Mouse (Mus musculus) thymus, postnatal 0 days (tissue): ENCODE measurements around the gene Nags. TPM values are rescaled to one million over a fixed set of nuclear protein-coding genes. Genes with fewer than 3 reads are reported as not detected.
"Not testable (repeated sequence)": the region's sequence is repeated elsewhere in the genome, so short reads cannot be mapped to it uniquely, and the experiment has no call there.

Experiments
- DNase-seq: peaks from one replicate; pipeline ENCODE4 v3.0.0-alpha.2; 2015; ENCODE audit warnings: low spot score
- polyA plus RNA-seq: library from polyadenylated mRNA; unstranded; fragments of >200 nt; fragmentation: Nextera tagmentation; extraction: Ambion mirVana; gene quantifications from 2 replicates; pipeline ENCODE4 v1.2.1, GENCODE M21; 2015

Gene Nags
- polyA plus RNA-seq, 1 experiment from 2014 or later, result 0.18 TPM

DNA sequence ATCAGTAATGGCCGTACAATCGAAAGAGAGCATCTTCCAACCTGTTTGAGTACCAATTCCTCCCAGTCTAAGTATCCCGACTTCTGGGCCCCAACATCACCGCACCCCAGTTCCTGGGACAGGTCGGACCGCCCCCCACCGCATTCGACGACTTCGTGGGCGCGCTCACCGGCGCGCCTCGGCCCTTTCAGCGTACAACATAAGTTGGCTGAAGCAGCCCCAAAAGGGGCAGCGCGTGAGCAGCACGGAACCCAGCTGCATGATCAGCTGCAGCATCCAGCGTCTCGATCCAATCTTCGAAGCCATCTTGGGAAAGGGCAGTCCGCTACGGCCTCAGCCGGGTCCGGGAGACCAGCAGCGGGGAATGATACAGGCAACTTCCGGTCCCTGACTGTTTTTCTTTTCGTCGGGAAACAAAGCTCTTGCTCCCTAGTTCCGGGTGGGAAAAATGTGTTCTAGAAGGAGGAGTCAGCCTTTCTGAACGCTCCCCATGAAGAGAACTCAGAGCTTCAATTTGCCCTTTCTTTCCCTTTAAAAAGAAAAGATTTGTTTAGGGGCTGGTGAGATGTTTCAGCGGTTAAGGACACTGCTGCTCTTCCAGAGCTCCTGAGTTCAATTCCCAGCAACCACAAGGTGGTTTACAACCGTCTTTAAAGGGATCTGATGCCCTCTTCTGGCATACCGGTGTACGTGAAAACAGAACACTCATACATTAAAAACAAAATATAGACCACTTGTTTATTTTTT is 10.9 kb downstream of the Nags start, which contains the start of gene Tmem101:
Gene Tmem101, minus strand, starts transcription at position 366 of the 747 bp plus-strand sequence.
- DNase-seq, result peak; percentile 75

DNA sequence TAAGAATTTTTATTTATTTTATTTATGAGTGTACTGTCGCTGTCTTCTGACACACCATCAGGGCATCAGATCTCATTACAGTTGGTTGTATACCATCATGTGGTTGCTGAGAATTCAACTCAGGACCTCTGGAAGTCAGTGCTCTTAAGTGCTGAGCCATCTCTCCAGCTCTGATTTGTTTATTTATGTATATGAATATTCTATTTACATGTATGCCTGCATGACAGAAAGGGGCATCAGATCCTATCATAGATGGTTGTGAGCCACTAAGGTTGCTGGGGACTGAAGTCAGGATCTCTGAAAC is 11.4 kb downstream of the Nags start:
- DNase-seq, result no peak

DNA sequence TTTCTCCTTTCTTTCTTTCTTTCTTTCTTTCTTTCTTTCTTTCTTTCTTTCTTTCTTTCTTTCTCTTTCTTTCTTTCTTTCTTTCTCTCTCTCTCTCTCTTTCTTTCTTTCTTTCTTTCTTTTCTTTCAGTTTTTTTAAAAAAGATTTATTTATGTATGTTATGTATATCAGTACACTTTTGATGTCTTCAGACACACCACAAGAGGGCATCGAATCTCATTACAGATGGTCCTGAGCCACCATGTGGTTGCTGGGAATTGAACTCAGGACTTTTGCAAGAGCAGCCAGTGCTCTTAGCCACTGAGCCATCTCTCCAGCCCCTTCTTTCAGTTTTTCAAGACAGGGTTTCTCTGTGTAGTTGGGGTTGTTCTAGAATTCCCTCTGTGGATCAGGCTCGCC is 12.7 kb downstream of the Nags start:
- not testable (repeated sequence) for DNase-seq

DNA sequence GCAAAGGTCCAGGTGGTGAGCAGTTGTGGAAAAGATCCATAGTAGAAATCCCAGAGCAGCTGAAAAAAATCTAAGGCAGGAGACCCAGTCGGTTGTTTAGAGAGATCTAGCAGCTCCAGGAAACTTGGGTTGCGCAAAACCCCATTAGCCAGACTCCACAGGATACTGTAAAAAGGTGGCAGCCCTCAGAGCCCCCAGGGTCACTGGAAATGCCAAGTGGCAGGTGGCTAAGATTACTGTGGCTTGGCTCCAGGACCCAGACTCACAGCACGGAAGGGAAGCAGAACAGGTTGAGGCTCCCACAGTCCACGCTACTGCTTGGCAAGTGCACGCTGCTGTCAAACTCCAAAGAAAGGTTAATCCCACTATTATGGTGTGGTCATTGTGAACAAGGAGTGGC is 14.5 kb downstream of the Nags start:
- DNase-seq, result no peak

DNA sequence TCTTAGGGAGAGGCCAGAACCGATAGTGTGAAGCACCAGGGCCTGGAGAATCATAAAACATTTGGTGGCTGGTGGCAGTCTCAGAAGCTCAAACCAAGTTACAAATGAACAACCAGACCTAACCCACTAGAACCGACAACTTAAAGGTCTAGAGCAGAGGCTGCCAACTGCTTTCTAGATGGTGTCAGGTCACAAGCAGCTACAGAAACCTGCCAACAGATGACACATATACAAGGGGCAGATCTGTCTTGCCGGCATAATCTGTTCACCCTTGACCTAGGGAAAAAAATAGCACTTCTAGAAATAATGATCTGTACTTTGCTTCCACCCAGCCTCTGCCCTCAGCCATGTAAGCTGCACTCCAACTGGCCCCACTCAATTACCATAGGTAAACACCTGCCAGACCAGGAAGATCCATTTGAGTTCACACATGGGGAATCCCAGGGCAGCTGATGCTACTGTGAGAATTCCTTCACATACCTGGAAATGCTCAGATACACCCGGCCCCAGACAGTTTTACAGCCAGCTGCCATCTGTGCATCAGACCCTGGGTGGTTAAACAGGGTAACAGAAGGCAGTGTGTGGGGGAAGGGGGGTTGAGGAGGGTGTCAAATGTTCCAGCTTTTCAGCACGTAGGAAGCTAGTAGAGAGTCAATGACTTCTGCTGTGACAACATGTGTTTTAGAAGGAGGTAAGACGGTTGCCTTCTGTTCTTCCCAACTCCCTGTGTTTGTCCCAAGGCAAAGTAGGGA is 20.8 kb downstream of the Nags start:
- DNase-seq, result no peak

DNA sequence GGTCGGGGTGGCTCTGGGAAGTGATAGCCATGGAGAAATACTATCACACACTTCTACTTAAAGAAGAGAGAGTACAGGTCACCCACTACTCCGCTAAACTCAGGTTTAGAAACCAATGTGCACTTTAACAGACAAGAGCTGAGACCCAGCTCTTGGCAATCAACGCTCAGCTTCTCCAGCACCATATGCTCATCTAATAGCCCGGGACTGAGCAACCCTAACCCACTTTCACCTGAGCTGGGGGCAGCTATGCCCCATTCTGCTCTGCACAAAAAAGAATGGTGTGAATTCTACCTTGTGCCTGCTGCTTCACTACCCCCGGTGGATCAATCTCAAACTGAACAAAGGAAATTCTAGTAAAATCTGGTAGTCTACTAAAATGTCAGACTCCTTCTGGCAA is 22.2 kb downstream of the Nags start:
- no peak for DNase-seq

DNA sequence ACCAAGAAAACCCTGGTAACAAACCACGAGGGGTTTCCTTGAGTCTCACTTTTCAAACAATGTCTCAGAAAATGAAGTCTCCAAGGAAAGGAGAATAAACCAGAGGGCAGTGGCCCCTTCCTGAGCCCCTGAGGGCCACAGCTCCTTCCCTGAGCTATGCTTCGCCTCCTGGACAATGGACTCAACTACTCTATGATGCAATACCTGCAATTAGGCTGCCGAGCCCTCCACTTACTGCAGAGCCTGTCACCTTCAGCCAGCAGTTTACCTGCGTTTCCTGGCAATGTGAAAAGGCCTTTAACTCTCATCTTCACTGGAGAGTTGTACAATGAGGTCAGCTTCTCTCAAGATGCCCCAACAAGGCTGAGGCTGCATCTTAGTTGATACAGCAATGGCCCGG is 23.4 kb downstream of the Nags start:
- no peak for DNase-seq

DNA sequence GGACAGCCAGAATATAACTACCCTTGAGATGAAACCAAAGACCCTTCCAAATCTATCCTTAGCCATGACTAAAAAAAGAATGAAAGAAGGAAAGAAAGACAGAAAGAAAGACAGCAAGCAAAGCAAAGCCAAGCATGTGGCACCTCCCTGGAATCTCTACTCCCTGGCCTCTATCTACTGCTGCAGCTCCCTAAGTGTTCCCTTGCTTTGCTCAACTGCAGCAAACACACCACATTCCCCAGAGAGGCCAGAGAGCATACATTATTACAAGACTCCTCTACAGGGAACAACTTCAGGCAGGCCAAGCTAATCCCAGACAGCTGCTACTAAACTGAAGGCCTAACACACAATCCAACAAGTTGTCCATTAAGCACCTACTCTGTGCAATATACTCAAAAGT is 34.5 kb downstream of the Nags start:
- no peak for DNase-seq

DNA sequence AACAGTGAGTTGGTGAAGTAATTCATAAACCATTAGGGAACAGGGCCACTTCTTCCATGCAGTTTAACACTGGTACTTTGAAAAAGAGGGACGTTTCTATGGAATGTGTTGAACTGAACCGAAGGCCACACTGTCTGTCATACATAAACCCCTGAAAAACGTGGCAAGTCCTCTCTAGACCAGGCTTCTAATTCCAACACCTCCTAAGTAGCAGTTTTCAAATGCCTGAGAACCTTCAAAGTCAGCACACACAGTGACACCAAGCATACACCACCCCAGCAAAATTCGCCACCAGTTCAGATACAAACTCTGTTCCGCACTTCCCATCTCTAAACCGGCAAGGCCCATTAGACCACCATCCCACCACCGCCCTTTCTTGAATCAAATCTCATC is 38.9 kb downstream of the Nags start:
- DNase-seq, result peak; percentile 9

DNA sequence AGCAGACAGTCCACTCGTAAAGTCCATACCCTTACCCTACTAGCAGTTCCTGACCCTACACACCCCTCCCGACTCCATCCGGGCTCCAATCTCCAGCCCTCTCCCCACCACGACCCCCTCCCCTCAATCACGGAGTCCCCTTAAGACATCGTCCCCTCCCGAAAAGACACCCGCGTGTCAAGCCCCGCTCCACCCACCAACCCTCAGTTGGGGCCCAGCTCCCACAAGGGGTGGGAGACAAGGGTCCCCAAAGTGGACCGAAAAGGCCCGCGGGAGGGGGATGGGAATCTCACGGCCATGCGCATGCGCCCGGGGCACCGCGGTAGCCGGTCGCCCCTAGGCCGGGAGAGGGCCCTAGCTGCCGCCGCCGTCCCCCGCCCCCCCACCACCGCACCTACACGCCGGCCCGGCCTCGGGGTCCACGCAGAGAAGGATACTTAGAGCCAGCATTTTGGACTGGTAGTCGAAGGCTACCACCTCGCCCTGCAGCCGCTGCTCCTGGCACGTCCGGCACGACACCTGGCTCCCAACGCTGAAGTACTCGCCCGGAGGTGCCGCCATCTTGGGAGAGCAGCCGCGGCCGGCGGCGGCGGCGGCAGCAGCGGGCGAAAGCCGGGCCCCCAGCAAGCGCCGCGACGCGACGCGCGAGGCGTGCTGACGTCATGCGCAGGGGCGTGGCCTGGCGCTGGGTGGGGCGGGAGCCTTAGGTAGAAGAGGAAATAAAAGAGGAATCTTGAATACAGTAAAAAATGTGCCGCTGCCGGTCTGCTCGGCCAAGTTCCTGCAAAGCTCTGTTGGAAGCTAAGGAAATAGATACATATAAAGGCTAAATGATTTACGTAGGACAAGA is 39.6 kb downstream of the Nags start, which contains the start of gene Lsm12:
Gene Lsm12, minus strand, starts transcription at position 651 of the 850 bp plus-strand sequence.
- peak; percentile 96 for DNase-seq

DNA sequence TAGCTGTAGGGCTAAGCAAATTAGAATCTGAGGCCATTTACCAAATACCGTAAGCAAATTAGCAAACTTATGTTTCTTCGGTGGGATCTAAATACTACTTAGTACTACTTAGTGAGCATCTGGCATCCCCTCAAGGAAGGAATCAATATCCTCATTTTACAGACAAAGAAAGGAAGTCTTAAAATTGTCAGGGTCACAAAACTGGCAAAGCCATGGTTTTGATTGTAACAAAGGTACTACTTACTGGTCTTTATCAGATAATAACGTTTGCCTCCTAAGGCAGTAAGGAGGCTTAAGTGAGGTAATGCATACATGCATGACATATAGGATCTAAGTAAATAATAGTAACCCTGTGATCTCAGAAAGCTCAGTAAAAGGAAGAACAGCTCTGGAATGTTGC is 40.4 kb downstream of the Nags start:
- no peak for DNase-seq

DNA sequence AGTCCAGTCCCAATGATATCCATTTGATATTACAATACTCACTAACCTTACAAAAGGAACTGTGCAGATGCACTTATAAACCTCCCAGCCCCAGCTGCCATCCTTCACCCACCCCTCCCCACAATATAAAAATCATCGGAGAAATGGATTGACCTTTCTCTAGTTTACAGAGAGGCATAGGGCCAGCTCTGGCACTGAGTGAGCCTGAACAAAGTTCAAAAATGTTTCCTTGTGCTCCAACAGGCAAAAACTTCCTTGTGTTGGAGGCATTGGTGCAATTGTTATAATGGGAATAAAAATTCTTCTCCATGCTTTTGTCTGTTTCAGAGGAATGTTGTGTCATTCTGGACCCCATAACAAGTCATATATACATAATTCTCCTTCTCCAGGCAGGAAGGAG is 40.9 kb downstream of the Nags start:
- DNase-seq, result no peak

DNA sequence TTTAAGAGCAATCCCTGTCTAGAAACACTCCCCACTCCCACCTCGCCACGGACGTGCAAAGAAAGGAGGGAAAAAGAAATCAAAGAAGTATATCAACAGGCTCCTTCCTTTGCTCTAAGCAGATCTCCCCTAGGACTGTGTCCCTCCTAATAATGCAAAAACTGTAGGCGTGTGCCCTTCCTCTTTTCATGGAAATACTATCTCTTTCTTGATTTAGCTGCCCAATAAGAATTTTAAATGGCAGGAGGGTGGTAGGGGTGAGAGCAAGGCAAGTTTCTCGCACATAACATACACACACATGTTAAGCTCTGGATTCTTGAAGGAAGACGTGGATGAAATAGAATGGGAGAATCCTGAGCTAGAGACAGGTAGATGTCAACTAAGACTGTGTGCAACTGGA is 43.7 kb downstream of the Nags start:
- no peak for DNase-seq

DNA sequence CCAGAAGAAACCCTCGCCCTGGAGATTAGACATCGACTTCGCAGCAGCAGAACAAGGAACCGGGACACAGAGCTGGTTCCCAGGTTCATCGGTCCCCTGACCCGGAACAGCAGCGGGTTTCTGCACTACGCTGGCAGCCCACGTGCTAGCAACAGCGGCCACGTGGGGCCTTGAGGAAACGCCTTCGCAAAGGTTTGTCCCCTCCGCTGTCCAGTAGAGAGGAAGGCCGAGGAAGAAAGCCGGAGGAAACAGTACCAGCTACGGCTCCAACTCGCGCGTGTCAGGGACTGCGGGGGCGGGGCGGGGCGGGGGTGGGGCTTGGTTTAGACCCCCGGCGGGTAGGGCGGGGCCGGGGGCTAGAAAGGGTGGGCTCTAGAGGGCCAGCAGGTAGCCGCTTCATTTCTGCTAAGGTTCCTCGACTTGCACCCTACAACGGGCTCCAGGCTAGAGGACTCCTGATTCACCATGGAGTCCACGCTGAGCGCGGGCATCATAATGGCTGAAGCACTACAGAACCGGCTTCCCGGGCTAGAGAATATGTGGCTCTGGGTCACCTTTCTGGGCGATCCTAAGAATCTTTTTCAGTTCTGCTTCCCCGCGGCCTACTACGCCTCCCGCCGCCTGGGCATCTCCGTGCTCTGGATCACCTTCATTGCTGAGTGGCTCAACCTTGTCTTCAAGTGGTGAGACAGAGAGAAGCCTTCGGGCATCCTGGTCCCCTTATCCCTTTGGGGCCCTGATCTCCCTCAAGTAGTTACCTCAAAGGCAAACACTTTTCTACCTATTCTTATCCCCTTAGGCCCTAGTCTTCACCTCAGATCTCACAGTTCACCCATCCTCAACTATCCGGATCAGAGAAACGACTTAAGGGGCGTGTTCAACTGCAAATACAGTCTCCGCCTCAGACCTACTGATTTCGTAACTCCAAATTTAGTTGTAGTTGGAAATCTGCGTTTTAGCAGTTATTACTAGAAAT is 44.4 kb downstream of the Nags start, which contains the start of gene G6pc3:
Gene G6pc3, plus strand, starts transcription at position 160 of the 976 bp plus-strand sequence.
- DNase-seq, result peak; percentile 73

DNA sequence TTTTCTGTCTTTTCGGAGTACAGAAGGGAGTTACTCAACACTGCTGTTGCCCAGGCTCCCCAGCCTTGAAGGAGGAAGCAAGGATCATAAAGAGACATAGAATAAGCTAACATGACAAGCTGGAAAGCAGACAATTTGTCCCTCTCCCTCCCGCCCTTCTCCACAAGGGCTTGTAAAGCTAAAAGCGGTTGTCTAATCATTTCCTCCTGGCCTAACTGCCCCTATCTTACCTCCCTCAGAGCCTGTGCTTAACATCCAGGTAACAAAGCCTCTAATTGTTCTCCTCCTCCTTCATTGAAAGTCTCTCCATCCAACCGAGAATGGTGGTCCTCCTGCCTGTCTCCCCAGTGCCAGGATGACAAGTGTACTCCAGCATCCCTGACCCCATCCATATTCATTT is 45.5 kb downstream of the Nags start:
- no peak for DNase-seq

DNA sequence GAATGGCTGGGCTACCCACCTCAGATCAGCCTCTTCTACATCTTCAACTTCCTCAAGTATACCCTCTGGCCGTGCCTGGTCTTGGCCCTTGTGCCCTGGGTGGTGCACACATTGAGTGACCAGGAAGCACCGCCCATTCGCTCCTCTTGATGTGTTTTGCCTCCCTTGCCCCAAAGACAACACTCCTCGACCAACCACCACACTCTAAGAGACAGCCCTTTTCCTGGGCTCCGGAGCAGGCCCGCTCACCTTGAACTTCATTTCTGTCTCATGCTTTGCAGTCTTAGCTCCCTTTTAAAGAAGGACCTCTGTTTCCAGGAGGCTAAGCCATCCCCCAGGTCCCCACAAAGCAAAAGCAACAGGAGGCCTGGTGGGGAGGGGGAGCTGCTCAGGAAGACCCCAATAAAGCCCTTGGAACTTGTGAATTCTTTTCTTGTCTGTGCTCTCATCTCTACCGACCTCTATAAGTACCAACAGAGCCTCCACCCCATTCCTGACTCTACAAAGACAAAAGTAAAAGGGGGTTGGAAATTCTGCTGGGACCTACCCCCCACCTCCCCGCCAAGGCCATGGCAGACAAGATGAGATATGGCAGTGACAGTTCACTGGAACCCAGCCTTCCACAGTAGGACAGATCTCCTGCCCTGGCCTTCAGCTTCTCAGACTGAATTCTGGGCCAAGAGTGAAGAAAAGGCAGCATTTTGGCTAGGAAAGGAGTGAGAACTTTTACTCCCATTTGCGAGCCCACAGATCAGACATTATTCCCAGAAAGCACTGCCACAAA is 48.5 kb downstream of the Nags start:
- DNase-seq, result no peak

DNA sequence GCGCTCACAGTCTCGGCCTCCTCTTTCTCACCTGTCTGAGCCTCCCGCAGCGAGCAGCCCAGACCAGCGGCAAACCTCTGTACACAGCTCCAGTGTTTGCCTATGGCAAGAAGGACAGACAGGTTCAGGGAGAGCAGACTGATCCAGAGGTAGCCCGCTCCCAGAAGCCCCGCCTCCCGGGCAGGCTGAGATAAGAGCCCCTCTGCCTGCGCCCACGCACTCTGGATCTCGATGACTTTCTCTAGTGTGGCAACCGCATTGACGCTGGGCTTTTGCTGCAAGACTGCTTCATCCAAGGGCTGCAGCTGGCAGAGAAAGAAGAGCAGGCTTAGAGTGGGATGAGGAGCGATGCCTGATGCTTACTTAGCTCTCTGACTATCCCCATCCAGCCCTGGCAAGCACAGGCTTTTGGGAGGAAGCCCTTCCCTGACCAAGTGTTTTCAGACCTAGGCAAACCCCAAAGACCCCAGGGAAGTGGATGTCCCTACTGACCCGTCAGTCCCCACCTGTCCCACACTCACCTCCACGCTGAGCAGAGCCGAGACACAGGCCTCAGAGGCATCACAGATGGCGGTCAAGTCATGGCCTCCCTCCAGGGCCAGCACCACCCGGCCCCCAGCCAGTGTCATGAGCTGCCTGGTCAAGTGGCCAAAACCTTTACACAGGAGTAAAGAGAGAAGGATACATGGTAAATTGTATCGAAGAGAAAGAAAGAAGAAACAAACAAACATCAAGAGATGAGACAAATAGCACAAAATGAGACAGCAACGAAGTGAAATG is 50.9 kb downstream of the Nags start:
- DNase-seq, result no peak

DNA sequence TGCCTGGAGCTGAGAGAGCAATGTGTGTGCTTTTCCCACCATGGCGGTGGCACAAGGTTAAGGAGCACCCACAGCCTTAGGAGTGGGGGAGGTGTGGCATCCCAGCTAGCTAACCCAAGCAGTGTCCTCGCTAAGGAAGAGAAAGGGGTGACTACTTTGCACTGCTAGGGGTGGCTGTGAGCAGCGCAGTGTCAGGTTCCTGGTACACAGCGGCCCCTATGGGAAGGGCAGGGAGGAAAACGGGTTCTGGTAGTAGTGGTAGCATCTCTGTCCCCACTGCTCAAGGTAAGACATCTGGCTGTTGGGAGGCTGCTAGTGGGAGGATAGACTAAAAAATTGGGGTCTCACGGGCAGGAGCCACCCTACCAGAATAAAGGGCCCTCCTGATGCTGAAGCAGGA is 52.9 kb downstream of the Nags start:
- DNase-seq, result no peak
